30 mouse cellular contexts compared by ENCODE assay signal in the genomic region with DNA sequence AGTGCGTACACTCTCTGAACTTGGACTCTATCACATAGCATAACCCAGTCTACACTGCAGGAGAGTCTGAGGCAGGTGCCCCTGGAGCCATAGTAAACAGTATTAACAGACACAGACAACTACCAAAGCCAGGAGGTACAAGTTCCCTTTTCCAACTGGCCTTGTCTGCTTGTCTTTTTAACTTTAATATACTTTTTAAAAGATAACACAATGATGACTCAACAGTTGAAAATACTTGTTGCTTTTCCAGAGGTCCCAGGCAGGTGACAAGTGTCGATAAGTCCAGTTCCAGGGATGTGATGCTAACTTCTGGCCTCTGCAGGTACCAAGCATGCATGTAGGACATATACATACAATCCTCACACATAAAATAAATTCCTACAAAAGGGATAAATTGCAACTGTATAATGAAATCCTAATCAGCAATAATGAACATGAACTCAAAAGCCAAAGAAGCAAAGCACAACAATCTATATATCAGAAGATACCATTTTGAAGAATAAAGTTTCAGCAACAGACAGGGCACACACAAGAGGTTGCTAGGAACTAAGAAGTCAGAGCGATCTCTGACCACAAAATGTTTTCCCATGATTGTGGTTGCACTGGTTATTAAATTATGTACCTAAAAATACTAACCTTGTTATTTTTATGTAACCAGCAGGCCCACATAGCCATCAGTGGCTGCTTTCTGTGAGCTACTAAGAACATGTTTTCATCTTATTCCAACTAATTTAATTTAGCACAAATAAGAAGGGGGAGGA.
DNase-seq lines count a peak whose midpoint lies in the region; ATAC-seq and TF ChIP-seq lines count a peak whose summit lies in the region.
"Had no signal": no experiment of that assay in that cellular context is flagged by ENCODE, and none has a peak within 500 bp of the region (broad histone marks: within the 10 kb centered on the region; RNA-seq: fewer than 3 reads in every experiment).

No protein-coding gene starts in this region.

- peak; percentile 7 for DNase-seq in CD4-positive, CD25-positive, alpha-beta regulatory T cell, adult 2 months (ENCODE audit: low read depth, low spot score)
- DNase-seq in midbrain, embryonic 10.5 days (ENCODE audit: low spot score), result no peak
- DNase-seq in left cerebral cortex, postnatal 36 days (ENCODE audit: low spot score in 2 of 2), result no peak
- DNase-seq in stomach, postnatal 0 days (ENCODE audit: low spot score), result no peak
- DNase-seq: adrenal gland, adult 8-10 months; cerebellum, adult 2 months; cerebellum, postnatal 25 days; embryo, embryonic 11 days; gastrocnemius, postnatal 25 days; heart, adult 18-20 months; heart, postnatal 36 days; kidney, postnatal 10 days; left cerebral cortex, postnatal 4 days; lung, adult 2 months; lung, postnatal 10 days; thymus, postnatal 14 days had no signal

- no peaks in the 10 kb centered on the region for H3K27me3 ChIP-seq in midbrain, embryonic 10.5 days (ENCODE audit: low read depth, poor library complexity, severe bottlenecking)
- no peaks in the 10 kb centered on the region for H3K27me3 ChIP-seq in midbrain, embryonic 15.5 days (replicated peaks)
- H3K27me3 ChIP-seq in intestine, postnatal 0 days (replicated peaks; ENCODE audit: control insufficient read depth, insufficient read depth, low read length), result no peaks in the 10 kb centered on the region
- no peaks in the 10 kb centered on the region for H3K27me3 ChIP-seq in stomach, postnatal 0 days (ENCODE audit: control insufficient read depth, insufficient read depth, low read length)
- H3K27me3 ChIP-seq: embryonic facial prominence, embryonic 12.5 days; forebrain, embryonic 15.5 days; hindbrain, embryonic 15.5 days; neural tube, embryonic 12.5 days had no signal

- WGBS in midbrain, embryonic 10.5 days, result 95% methylated on average over 3 of the region's 3 CpGs
- 94% methylated on average over 3 of the region's 3 CpGs for WGBS in midbrain, embryonic 15.5 days
- 71% methylated on average over 3 of the region's 3 CpGs for WGBS in intestine, postnatal 0 days
- 91% methylated on average over 3 of the region's 3 CpGs for WGBS in stomach, postnatal 0 days

- intact Hi-C loops in left cerebral cortex, postnatal 36 days (cut with DNase I), result no loop called here

- ATAC-seq in CD4-positive, CD25-positive, alpha-beta regulatory T cell, adult 4 months, result no peak
- no peak for ATAC-seq in midbrain, embryonic 15.5 days (replicated peaks)
- ATAC-seq in intestine, postnatal 0 days, result 0 out of 2 replicates have a peak, but pooled peaks have one; percentile 14
- no peak for ATAC-seq in stomach, postnatal 0 days (ENCODE audit: low FRiP score, low TSS enrichment)
- ATAC-seq: forebrain, embryonic 15.5 days; inflammation-experienced regulatory T-cells, adult 6 months; midbrain, embryonic 16.5 days had no signal

- TF ChIP-seq EP300 in stomach, postnatal 0 days (optimal IDR thresholded peaks at IDR 0.05), result no peak

- no peak overlapping the region for H3K4me3 ChIP-seq in midbrain, embryonic 10.5 days
- H3K4me3 ChIP-seq in midbrain, embryonic 15.5 days, result no peak overlapping the region
- H3K4me3 ChIP-seq in intestine, postnatal 0 days (ENCODE audit: low read depth, low read length), result no peak overlapping the region
- no peak overlapping the region for H3K4me3 ChIP-seq in stomach, postnatal 0 days (ENCODE audit: low read depth, low read length)
- H3K4me3 ChIP-seq: embryonic facial prominence, embryonic 12.5 days; forebrain, embryonic 10.5 days; forebrain, embryonic 15.5 days; hindbrain, embryonic 15.5 days; left cerebral cortex, adult 2 months; neural tube, embryonic 12.5 days had no signal

- H3K36me3 ChIP-seq in midbrain, embryonic 10.5 days, result 0 out of 2 replicates have a peak, but pooled peaks cover 6% of the 10 kb centered on the region
- no peaks in the 10 kb centered on the region for H3K36me3 ChIP-seq in midbrain, embryonic 15.5 days (replicated peaks)
- no peaks in the 10 kb centered on the region for H3K36me3 ChIP-seq in intestine, postnatal 0 days (ENCODE audit: control insufficient read depth, insufficient read depth)
- no peaks in the 10 kb centered on the region for H3K36me3 ChIP-seq in stomach, postnatal 0 days (ENCODE audit: control insufficient read depth, insufficient read depth, low read length)
- H3K36me3 ChIP-seq: embryonic facial prominence, embryonic 12.5 days; forebrain, embryonic 15.5 days; hindbrain, embryonic 15.5 days; neural tube, embryonic 12.5 days had no signal

- peaks cover 23% of the 10 kb centered on the region for H3K4me1 ChIP-seq in midbrain, embryonic 10.5 days
- H3K4me1 ChIP-seq in midbrain, embryonic 15.5 days, result peaks cover 21% of the 10 kb centered on the region
- peaks cover 6% of the 10 kb centered on the region; the same call in 1 of the 2 replicates for H3K4me1 ChIP-seq in intestine, postnatal 0 days (replicated peaks; ENCODE audit: control insufficient read depth, insufficient read depth, low read length)
- H3K4me1 ChIP-seq in stomach, postnatal 0 days (replicated peaks; ENCODE audit: control insufficient read depth, insufficient read depth), result no peaks in the 10 kb centered on the region

- no peak overlapping the region for H3K9ac ChIP-seq in midbrain, embryonic 15.5 days
- H3K9ac ChIP-seq in intestine, postnatal 0 days (ENCODE audit: low read depth, low read length), result no peak overlapping the region
- H3K9ac ChIP-seq in stomach, postnatal 0 days (ENCODE audit: low read length), result no peak overlapping the region
- H3K9ac ChIP-seq: embryonic facial prominence, embryonic 12.5 days; forebrain, embryonic 15.5 days; hindbrain, embryonic 15.5 days; liver, embryonic 14.5 days; neural tube, embryonic 12.5 days had no signal

- no peaks in the 10 kb centered on the region for H3K9me3 ChIP-seq in midbrain, embryonic 10.5 days (replicated peaks)
- H3K9me3 ChIP-seq in midbrain, embryonic 15.5 days, result no peaks in the 10 kb centered on the region
- H3K9me3 ChIP-seq in intestine, postnatal 0 days (ENCODE audit: control insufficient read depth), result no peaks in the 10 kb centered on the region
- no peaks in the 10 kb centered on the region for H3K9me3 ChIP-seq in stomach, postnatal 0 days (ENCODE audit: control insufficient read depth, low read length)
- H3K9me3 ChIP-seq: embryonic facial prominence, embryonic 12.5 days; forebrain, embryonic 15.5 days; hindbrain, embryonic 15.5 days; neural tube, embryonic 12.5 days had no signal

- TF ChIP-seq CTCF in intestine, postnatal 0 days (IDR thresholded peaks at IDR 0.05; ENCODE audit: low read depth), result no peak
- no peak for TF ChIP-seq CTCF in stomach, postnatal 0 days (IDR thresholded peaks at IDR 0.05; ENCODE audit: low read depth)

- H3K4me2 ChIP-seq in midbrain, embryonic 15.5 days, result no peak overlapping the region
- no peak overlapping the region for H3K4me2 ChIP-seq in intestine, postnatal 0 days (replicated peaks; ENCODE audit: low read depth)
- H3K4me2 ChIP-seq in stomach, postnatal 0 days (replicated peaks; ENCODE audit: low read depth), result no peak overlapping the region
- H3K4me2 ChIP-seq: embryonic facial prominence, embryonic 12.5 days; forebrain, embryonic 15.5 days; heart, embryonic 11.5 days; hindbrain, embryonic 15.5 days; neural tube, embryonic 12.5 days had no signal

- peak overlapping the region; percentile 69; the same call in 1 of the 2 replicates for H3K27ac ChIP-seq in midbrain, embryonic 10.5 days (replicated peaks)
- H3K27ac ChIP-seq in midbrain, embryonic 15.5 days, result no peak overlapping the region
- peak overlapping the region; percentile 31; the same call in 1 of the 2 replicates for H3K27ac ChIP-seq in intestine, postnatal 0 days (ENCODE audit: low read depth, low read length)
- H3K27ac ChIP-seq in stomach, postnatal 0 days (replicated peaks), result no peak overlapping the region
- H3K27ac ChIP-seq: embryonic facial prominence, embryonic 12.5 days; forebrain, embryonic 10.5 days; forebrain, embryonic 15.5 days; hindbrain, embryonic 15.5 days; liver, embryonic 14.5 days; macrophage; neural tube, embryonic 12.5 days had no signal

Comparison
In these comparisons a context has a peak if more than half of its experiments do, and no peak if none do; other contexts are left out.
1. H3K27ac ChIP-seq: peak in midbrain, embryonic 10.5 days (single experiment) and intestine, postnatal 0 days (single experiment); none in midbrain, embryonic 15.5 days (single experiment) and stomach, postnatal 0 days (single experiment).